Mouse (Mus musculus) forebrain, embryonic 13.5 days (tissue): ENCODE measurements at regions not wholly inside any gene's neighbourhood (a gene's known extent, or its start where the extent isn't known, plus 50 kb on each side); places are given as distances from the start of the nearest gene placed in this dataset.

Experiments
- ATAC-seq: fragments of 200-750 bp; cut with Nextera tagmentation; 2 replicates; pipeline ENCODE4 v1.8.0; 2017
- H3K27ac ChIP-seq: fragments of 300-500 bp; sonication (generic); 2 replicates; pipeline ENCODE4 v1.5.1; 2015; ENCODE audit warnings: inconsistent platforms, mild to moderate bottlenecking, moderate library complexity
- H3K27me3 ChIP-seq: fragments of 300-500 bp; sonication (generic); 2 replicates; pipeline ENCODE4 v1.6.1; 2015; ENCODE audit warnings: mild to moderate bottlenecking, inconsistent platforms
- H3K36me3 ChIP-seq: fragments of 300-500 bp; sonication (generic); 2 replicates; pipeline ENCODE4 v1.6.1; 2015; ENCODE audit warnings: mild to moderate bottlenecking, inconsistent platforms; ENCODE audit not compliant: poor library complexity, severe bottlenecking
- H3K4me1 ChIP-seq: fragments of 300-500 bp; sonication (generic); 2 replicates; pipeline ENCODE4 v1.6.1; 2015; ENCODE audit warnings: inconsistent platforms
- H3K4me2 ChIP-seq: fragments of 300-500 bp; sonication (generic); 2 replicates; pipeline ENCODE4 v1.6.1; 2015; ENCODE audit warnings: inconsistent platforms, mild to moderate bottlenecking, moderate library complexity
- H3K4me3 ChIP-seq: fragments of 300-500 bp; sonication (generic); 2 replicates; pipeline ENCODE4 v1.5.1; 2015; ENCODE audit warnings: mild to moderate bottlenecking, inconsistent platforms
- H3K9ac ChIP-seq: fragments of 300-500 bp; sonication (generic); 2 replicates; pipeline ENCODE4 v1.6.1; 2015; ENCODE audit warnings: mild to moderate bottlenecking, inconsistent platforms
- H3K9me3 ChIP-seq: fragments of 300-500 bp; sonication (generic); replicated peaks from 2 replicates; pipeline ENCODE4 v1.6.1; 2016; ENCODE audit warnings: inconsistent platforms
- WGBS: fragments of 180-500 bp; shearing (Covaris S2); methylation state at CpG from one replicate; pipeline ENCODE4 v1.1.7; 2015; 5-methylcytosine and 5-hydroxymethylcytosine counted together

DNA sequence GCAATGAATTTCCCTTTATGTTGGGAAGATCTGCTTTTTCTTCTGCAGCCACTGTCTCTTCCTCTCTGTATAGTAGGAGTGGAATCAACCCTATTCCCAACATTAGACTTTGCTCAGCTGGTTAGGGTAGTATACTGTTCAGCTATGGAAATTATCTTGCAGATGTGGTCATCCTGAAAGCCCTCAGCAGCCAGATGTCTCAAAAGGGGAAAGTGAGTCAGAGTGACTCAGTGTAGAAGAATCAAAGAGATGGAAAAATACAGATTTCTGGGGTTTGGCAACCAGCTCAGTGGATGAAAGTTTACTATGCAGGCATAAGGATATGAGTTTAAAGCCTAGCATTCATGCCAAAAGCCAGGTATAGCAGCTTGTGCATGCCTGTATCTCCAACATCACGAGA lies 300.9 kb upstream of the Nmur2 start:
- H3K4me1 ChIP-seq: no peaks in the 10 kb centered on the region
- no peak overlapping the region for H3K9ac ChIP-seq
- no peaks in the 10 kb centered on the region for H3K27me3 ChIP-seq
- ATAC-seq: no peak
- H3K9me3 ChIP-seq: no peaks in the 10 kb centered on the region
- no peak overlapping the region for H3K4me3 ChIP-seq
- no peak overlapping the region for H3K27ac ChIP-seq
- WGBS: 72% methylated on average over 1 of the region's 1 CpGs
- no peak overlapping the region for H3K4me2 ChIP-seq
- H3K36me3 ChIP-seq: no peaks in the 10 kb centered on the region

DNA sequence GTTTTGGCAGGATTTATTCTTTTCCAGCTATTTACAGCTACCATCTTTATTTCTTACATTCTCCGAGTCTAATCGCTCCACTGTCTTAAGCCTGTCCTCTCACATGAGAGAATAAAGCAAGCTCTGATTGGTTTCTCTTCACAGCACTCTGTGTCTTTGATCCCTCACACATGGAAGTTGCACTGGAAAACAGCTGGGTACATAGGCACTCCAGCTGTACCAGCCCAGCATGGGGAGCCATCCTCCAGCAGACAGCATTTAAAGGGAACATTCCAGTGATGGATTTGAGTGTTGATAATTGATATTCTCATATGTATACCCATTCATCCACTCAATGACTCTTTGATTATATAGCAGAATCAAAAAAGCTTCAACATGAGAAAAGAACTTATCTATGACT lies 300.2 kb upstream of the Nmur2 start:
- H3K27ac ChIP-seq: no peak overlapping the region
- ATAC-seq: no peak

DNA sequence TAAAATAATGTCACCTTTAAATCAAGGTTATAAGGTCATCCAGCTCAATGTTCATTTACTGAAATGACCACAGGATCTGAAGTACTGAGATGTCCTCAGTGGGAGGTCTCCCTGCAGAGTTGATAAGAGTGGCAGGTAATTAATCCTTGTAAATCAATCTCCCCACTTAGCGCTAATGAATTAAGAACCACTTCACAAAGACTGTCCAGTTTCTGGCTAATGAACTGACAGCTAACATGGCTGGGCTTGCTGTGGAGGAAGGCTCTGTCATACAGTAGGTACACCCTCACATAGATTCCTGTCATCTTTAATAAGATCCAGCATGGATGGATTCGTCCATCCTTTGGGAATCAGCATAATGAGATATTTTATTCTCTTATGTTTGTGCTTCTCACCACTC lies 297.7 kb upstream of the Nmur2 start:
- Histone ChIP-seq H3K9me3 (no peaks in the 10 kb centered on the region), H3K27ac (no peak overlapping the region), H3K27me3 (no peaks in the 10 kb centered on the region), H3K36me3 (no peaks in the 10 kb centered on the region), H3K4me1 (no peaks in the 10 kb centered on the region), H3K9ac (no peak overlapping the region), H3K4me2 (no peak overlapping the region), H3K4me3 (no peak overlapping the region)
- 54% methylated on average over 2 of the region's 2 CpGs for WGBS
- no peak for ATAC-seq

More for the DNA sequence above, 300.2 kb upstream of the Nmur2 start:
- no peak overlapping the region for H3K4me2 ChIP-seq
- H3K36me3 ChIP-seq: no peaks in the 10 kb centered on the region
- WGBS: 72% methylated on average over 2 of the region's 2 CpGs
- no peak overlapping the region for H3K9ac ChIP-seq
- no peaks in the 10 kb centered on the region for H3K9me3 ChIP-seq
- no peak overlapping the region for H3K4me3 ChIP-seq
- no peaks in the 10 kb centered on the region for H3K27me3 ChIP-seq
- H3K4me1 ChIP-seq: no peaks in the 10 kb centered on the region

DNA sequence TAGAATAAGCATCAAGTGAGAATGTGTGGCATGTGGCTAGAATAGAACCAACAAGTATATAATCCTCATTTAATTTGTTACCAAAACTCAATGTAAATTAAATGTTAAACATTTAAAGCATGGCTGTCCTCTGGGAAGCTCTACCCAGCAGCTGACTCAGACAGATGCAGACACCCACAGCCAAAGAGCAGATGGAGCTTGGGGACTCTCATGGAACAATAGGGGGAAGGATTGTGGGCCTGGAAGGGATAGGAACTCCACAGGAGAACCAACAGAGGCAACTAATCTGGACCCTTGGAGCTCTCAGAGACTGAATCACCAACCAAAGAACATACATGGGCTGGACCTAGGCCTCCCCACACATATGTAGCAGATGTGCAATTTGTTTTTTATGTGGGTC lies 295.1 kb upstream of the Nmur2 start:
- H3K4me1 ChIP-seq: no peaks in the 10 kb centered on the region
- H3K9ac ChIP-seq: no peak overlapping the region
- no peaks in the 10 kb centered on the region for H3K27me3 ChIP-seq
- no peak for ATAC-seq
- H3K4me3 ChIP-seq: no peak overlapping the region
- no peaks in the 10 kb centered on the region for H3K9me3 ChIP-seq
- no peak overlapping the region for H3K27ac ChIP-seq
- H3K36me3 ChIP-seq: no peaks in the 10 kb centered on the region
- no peak overlapping the region for H3K4me2 ChIP-seq

DNA sequence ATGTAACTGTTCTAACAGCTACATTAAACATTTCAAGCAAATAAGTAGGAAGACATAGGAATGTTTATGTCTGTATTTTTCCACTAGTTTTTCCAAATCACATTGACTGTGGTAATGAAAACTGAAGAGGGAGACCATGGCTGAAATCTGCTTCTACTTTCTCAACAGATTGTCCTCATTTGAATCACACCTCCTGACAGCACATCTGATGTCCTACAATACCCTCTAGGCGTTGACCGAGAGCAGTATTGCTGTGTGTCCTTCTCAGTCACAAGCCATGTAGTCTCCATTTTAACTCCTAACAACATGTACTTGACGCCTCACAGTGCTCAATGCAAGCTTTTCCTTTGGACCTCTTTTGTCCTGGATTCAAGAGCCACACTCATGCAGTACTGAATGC lies 279.5 kb upstream of the Nmur2 start:
- H3K4me1 ChIP-seq: no peaks in the 10 kb centered on the region
- no peak overlapping the region for H3K27ac ChIP-seq
- no peaks in the 10 kb centered on the region for H3K27me3 ChIP-seq
- ATAC-seq: no peak
- H3K9me3 ChIP-seq: no peaks in the 10 kb centered on the region
- H3K4me3 ChIP-seq: no peak overlapping the region
- no peaks in the 10 kb centered on the region for H3K36me3 ChIP-seq
- WGBS: 94% methylated on average over 3 of the region's 3 CpGs
- H3K4me2 ChIP-seq: no peak overlapping the region
- no peak overlapping the region for H3K9ac ChIP-seq

DNA sequence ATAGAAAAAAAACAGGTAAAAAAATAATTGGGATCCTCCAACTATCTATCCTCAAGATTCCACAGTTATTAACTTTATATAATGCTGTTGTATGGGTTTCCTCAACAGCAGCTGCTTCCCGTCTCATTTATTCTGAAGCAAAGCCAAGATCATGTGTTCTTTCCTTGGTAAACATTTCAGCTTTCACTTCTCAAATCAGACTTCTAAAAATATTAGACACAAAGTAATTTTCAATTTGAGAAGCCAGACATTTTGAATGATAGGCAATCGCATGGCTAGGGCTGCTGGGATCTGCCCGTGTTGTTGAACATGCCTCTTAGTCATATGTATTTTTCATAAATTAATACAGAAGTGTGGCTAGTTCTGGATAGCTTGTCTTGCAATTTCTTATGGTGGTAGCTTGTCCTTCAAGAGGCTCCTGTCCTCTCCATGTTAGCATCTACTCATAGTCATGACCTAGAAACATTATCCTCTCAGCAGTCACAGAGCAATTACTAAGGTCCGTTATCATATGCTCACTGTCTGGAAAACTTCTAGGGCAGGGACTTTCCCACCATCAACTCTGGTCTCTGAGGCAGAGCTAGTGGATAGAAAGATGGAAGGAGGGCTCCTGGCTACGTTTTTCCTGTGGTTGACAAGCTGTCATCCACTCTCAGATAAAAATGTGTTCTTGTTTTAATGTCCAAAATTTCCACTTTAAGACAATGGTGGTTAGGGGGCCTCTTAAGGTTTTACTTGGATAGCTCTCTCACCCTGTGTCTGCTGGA lies 274.6 kb upstream of the Nmur2 start:
- Histone ChIP-seq H3K27ac (no peak overlapping the region), H3K9ac (no peak overlapping the region), H3K4me1 (no peaks in the 10 kb centered on the region), H3K36me3 (no peaks in the 10 kb centered on the region), H3K9me3 (no peaks in the 10 kb centered on the region), H3K4me3 (no peak overlapping the region), H3K4me2 (no peak overlapping the region), H3K27me3 (no peaks in the 10 kb centered on the region)
- ATAC-seq: no peak
- WGBS: 84% methylated on average over 5 of the region's 5 CpGs

DNA sequence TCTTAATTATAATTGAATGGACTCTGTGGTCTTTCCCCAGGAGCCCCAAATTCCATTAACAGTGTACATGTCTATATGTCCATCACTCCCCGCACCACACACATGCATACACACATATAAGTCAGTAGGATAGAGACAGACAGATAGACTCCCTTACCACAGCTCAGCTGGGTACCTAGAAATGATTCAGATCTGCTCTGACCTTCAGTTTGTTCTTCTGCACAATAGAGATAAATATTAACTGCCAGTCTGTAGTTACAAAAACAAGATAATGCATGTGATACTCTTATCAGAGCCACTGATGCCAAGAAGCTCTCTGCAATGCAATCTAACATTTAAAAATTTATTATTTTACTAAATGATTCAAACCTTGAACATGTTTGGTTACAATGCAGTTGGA lies 268.7 kb upstream of the Nmur2 start:
- Histone ChIP-seq H3K27me3 (no peaks in the 10 kb centered on the region), H3K4me2 (no peak overlapping the region), H3K9ac (no peak overlapping the region), H3K36me3 (no peaks in the 10 kb centered on the region), H3K4me3 (no peak overlapping the region), H3K4me1 (no peaks in the 10 kb centered on the region), H3K9me3 (no peaks in the 10 kb centered on the region), H3K27ac (no peak overlapping the region)
- WGBS: 92% methylated on average over 1 of the region's 1 CpGs
- no peak for ATAC-seq

DNA sequence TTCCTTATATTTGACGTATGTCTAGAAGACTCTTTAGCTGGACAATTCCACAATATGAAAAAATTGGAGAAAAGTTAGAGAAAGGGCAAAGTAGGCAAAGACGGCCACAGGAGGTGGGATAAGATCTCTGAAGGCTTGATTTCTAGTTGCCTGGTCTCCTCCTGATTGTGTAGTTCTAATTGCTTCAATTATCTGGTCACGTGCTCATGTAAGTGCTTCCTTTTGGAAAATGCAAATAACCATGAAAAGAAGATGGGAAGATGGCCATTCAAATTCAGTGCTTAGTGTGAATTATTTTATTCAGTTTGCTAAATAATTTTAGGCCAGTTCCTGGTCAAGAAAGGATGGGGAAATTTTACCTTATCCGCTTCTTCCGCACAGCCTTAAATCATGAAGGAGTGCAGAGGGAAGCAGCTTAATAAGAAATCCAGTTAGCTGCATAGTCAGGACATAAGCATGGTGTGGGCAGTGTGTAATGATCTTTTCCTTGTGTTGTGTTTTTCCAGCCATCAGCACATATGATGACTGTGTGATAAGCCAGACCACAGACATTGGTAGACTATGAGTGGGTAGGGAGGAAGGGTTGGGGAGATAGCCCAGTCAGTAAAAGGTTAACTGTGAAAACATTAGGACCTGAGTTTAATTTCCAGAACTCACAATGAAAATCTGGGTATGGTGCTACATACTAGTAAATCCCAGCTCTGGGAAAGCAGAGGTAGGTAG lies 267.7 kb upstream of the Nmur2 start:
- Histone ChIP-seq H3K36me3 (no peaks in the 10 kb centered on the region), H3K27ac (no peak overlapping the region), H3K4me2 (no peak overlapping the region), H3K9ac (no peak overlapping the region), H3K9me3 (no peaks in the 10 kb centered on the region), H3K4me3 (no peak overlapping the region), H3K4me1 (no peaks in the 10 kb centered on the region), H3K27me3 (no peaks in the 10 kb centered on the region)
- ATAC-seq: no peak
- whole genome bisulfite sequencing: 86% methylated on average over 5 of the region's 5 CpGs

DNA sequence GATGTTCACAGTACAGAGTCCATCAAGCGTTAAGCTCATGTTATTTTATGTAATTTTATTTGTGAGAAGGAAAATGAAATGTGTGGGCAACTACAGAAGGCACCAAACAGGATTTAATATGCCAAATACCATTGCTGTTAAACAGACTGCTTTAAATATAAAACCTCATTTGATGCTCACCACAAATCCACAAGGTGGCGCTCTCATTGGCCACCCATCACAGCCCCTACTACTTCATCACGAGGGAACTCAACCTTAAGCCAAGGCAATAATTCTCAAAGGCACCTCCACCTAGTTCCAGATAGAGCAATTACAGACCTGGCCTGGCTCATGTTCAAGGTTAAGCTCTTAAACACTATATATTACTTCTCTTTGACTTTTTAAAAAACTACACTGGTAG lies 266.2 kb upstream of the Nmur2 start:
- H3K27ac ChIP-seq: no peak overlapping the region
- H3K4me2 ChIP-seq: no peak overlapping the region
- H3K4me1 ChIP-seq: no peaks in the 10 kb centered on the region
- H3K9ac ChIP-seq: no peak overlapping the region
- ATAC-seq: no peak
- 46% methylated on average over 3 of the region's 3 CpGs for WGBS
- no peaks in the 10 kb centered on the region for H3K27me3 ChIP-seq
- no peaks in the 10 kb centered on the region for H3K9me3 ChIP-seq
- no peak overlapping the region for H3K4me3 ChIP-seq
- no peaks in the 10 kb centered on the region for H3K36me3 ChIP-seq

DNA sequence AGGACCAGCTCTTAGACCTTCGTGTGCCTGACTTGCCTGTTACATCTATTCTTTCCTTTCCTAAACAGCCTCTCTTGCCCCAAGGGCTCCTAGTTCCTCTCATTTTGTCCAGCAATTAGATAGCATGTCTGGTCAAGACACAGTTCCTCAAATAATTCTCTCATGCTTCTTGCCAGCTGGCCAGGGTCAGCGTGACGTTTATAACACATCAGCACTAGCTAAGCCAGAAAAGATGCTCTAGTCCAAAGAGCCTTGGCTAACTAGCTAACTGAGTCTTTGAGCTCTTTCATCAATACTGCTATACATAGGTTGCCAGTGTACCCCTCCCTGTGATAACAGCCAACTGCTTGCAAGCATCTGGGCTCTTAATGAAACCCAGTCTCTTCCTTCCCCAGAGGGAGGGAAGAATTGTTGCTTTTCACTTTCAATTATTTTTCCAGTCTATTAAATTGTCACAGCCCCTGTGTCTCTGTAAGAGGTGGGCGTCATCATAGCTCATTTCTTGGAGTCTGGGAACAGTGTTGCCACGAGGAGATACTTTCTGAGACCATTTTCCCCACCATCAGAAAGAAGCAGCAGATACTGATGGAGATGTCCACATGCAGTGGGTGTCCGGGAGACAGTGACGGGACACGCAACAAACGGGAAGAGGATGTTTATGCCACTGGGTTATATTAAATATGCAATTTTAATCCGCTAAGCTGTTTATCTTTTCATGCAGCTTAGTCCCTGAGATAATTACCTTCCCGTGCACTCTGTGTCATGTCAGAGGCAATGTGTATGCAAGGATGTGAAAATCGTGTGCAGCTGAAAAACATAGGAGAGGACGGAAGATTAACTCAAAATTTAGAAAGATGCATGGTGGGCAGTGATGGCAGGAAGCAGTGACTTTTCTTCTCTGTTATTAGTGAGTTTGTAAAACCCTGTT lies 250.1 kb upstream of the Nmur2 start:
- Histone ChIP-seq H3K4me1 (no peaks in the 10 kb centered on the region), H3K27ac (no peak overlapping the region), H3K36me3 (no peaks in the 10 kb centered on the region), H3K4me2 (no peak overlapping the region), H3K9me3 (no peaks in the 10 kb centered on the region), H3K9ac (no peak overlapping the region), H3K4me3 (no peak overlapping the region), H3K27me3 (no peaks in the 10 kb centered on the region)
- ATAC-seq: no peak
- WGBS: 72% methylated on average over 13 of the region's 13 CpGs

DNA sequence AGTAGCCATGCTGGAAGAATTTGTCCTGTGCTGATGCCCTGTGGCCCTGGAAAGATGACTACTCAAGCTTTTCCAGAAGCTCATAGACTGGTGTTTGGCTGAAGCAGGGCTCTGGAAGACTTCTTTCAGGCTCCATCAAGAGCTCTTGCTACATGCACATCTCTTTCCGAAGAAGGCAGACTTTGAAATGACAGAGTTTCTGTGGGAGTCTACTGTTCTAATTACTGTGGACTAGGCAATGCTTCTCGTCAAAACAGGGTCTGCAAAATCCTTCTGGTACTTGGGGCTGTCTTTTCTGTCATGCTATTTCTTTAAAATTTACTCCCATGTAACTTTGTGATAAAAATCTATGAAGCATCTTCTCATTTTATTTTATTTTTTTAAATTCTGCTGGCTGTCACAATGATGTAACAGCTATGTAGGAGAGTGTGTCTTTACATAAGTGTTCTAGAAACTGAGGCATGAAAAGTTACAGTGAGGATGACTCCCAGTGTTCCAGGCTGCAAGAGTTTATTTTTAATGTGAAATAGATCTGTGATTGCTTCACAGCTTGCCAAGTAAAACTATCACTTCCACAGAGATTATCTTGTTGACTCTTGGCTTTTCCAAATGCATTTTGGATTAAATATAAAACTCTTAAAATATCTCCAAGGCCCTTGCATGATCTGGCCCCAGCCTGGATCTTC lies 244.9 kb upstream of the Nmur2 start:
- 86% methylated on average over 2 of the region's 2 CpGs for WGBS

DNA sequence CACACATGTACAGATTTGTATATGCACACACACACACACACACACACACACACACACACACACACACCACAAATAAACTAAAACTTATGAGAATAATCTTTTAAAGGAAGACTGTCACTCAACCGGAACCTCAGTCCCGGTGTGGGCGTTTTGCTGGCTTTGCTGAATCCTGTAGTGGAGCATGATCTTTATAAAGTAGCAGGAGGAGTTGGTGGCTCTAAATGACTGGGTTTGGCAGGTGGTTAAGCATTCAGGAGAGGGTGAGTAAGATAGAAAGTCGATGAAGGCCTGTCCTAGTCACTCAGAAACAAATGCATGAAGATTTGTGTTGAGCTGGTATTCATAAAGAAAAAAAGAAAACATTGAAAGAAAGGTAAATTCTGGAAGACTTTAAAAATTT lies 240.4 kb upstream of the Nmur2 start:
- no peak overlapping the region for H3K4me2 ChIP-seq
- no peaks in the 10 kb centered on the region for H3K27me3 ChIP-seq
- no peaks in the 10 kb centered on the region for H3K36me3 ChIP-seq
- no peak overlapping the region for H3K27ac ChIP-seq
- ATAC-seq: no peak
- no peaks in the 10 kb centered on the region for H3K4me1 ChIP-seq
- H3K4me3 ChIP-seq: no peak overlapping the region
- no peaks in the 10 kb centered on the region for H3K9me3 ChIP-seq
- WGBS: 89% methylated on average over 4 of the region's 4 CpGs
- H3K9ac ChIP-seq: no peak overlapping the region

More for the DNA sequence above, 244.9 kb upstream of the Nmur2 start:
- H3K4me1 ChIP-seq: no peaks in the 10 kb centered on the region
- H3K9me3 ChIP-seq: no peaks in the 10 kb centered on the region
- no peak overlapping the region for H3K4me2 ChIP-seq
- no peak overlapping the region for H3K27ac ChIP-seq
- H3K27me3 ChIP-seq: no peaks in the 10 kb centered on the region
- no peak overlapping the region for H3K4me3 ChIP-seq
- ATAC-seq: no peak
- no peaks in the 10 kb centered on the region for H3K36me3 ChIP-seq
- no peak overlapping the region for H3K9ac ChIP-seq
